Mouse (Mus musculus) cerebellum, postnatal 10 days (tissue): ENCODE data around the gene Tmem170.

ENCODE experiments used
- DNase-seq, 2 experiments: peaks; one replicate each; pipeline ENCODE4 v3.0.0; 2021; ENCODE audit warnings: mixed read lengths in 2 of 2

Gene Tmem170

DNA sequence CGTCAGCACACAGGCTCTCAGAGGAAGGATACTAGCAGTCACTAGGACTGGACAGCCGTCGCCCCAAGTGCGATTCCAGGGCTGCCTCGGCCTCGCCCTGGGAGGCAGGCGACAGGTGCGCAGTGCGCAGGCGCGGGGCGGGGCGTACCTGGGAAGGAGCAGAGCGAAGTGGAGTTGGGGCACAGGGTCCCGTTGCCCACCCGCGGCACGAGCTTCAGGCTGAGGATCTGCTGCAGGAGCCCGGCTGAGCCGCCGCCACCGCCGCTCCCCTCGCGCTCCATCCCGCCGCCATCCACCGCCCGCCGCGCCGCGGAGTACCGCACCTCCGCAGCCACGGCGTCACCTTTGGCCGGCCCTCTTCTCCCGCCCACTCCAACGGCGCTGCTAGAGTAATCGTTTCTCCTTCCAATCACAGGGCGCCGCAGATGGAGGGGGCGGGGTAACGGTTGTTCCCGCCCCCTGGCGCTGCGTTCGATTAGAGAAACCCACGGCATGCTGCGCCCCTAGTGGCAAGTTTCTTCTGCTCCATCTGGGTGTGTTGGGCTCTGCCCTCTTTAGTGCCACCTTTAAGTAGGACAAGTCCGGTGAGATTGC, at the start of gene Tmem170:
TSS of gene Tmem170 (minus strand) at position 396 of the 594 bp plus-strand sequence.
- peak; percentile 99 to 100 for DNase-seq

GRCm38 (mm10) chr8:111924976-111925375, 48.4 kb upstream of the Tmem170 start:
- no peak for DNase-seq

DNA sequence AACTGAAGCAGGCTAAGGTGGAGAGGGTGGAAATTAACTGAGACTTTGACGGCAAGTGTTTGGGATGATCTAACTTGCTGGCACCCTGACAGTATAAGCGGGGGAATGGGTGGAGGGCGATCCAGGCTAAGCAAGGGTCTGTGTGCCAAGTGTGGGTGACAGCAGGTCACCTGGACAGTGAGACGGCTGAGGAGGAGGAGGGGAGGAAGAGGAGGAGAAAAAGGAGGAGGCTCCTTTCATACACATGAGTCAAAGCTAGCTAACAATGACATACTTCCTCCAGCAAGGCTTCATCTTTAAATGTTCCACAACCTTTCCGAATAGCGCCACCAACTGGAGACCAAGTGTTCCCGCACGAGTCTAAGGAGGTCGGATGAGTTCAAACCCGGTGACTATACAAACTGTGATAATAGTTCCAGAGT, 46.8 kb upstream of the Tmem170 start:
- peak; percentile 81 to 86 for DNase-seq

GRCm38 (mm10) chr8:111920971-111921370, 44.4 kb upstream of the Tmem170 start:
- no peak for DNase-seq

- DNase-seq = no peak
These were observed 43.1 kb upstream of the Tmem170 start for GRCm38 (mm10) chr8:111919663-111920062.

DNA sequence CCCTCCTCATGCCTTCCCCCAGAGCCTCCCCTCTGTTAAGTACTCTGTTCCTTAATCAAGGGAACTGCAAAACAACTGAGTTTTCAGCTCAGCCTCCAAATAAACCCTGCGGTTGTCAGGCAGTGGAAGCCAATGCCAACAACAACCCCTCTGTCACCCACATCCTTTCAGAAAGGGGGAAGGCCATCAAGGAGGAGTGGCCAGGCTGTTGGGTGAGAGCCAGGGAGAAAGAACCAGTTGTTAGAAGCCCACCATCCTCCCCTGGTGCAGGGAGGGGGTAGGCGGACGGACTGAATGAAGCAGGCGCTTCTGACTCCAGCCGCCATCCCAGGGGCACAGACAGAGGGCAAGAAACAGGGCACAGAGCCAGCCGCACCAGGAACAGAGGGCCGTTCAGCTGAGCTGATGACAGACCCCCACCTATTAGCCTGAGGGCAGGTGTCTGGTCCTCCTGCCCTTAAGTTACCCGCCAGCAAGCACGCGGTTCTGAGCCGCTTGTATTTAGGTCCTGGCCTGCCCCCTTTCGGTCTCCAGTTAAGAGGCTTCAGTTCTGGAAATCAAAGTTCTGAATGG, 36.4 kb upstream of the Tmem170 start:
- DNase-seq = peak; percentile 79 to 80

GRCm38 (mm10) chr8:111911572-111911971, 35.0 kb upstream of the Tmem170 start:
- peak; percentile 22 to 40 for DNase-seq

DNA sequence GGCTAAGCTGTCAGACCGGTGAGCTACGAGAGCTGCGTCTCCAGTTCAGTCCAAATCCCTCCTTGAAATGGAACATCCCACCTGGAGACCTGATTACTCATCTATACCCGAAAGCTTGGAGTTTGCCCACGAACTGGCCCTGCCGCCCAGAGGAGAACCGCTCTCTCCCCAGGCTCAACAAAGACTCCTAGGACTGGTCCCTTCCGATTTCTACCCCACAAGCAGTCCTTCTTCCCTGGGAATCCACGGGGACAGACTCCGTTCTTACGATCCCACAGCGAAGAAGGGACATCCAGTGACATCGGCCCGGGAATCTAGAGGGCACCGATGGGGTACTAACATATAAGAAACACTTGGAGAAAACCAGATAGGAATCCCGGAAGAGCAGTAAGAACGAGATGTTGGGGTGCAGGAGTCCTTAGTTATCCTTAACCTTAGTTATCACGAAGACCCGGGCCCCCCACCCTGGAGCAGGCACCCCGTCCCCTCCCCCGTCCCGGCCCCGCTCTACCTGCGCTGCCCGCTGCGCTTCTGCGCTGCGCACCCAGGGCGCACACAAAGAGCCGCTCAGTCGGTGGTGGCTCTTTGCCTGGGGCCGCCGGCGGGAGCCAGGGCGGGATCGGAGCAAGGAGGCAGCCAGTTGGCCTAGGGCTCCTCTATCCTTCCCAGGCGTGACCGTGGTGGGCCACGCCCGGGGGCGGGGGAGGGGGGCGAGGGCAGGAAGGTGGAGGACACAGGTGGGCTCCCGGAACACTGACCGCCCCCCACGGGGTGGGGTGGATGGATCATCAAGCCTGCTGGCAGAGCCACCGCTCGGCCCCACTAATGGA, 33.3 kb upstream of the Tmem170 start, which contains the start of gene Chst5:
TSS of gene Chst5 (minus strand) at position 827 of the 830 bp plus-strand sequence.
- peak; percentile 66 to 69 for DNase-seq

- DNase-seq = no peak
These were observed 29.1 kb upstream of the Tmem170 start for GRCm38 (mm10) chr8:111905500-111906121.

DNA sequence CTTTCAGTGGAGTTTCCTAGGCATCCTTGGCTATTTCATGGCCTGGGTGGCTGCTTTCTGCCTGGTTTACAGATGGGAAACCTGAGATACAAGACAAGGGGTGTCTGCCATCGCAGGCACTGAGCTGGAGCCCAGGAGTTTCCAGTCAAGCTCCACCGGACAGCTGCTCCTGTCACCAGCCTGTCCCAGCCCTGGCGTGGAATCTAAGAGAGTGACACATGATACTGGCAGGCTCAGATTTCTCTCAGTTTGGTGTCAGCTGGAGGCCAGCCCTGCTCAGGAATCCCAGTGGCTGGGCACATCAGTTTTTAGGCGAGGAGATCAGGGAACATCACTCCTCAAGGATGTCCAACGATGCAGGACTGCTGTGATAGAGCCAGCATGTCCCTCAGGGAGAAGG, 25.5 kb upstream of the Tmem170 start:
- no peak for DNase-seq

GRCm38 (mm10) chr8:111898586-111898985, 22.0 kb upstream of the Tmem170 start:
- no peak for DNase-seq

GRCm38 (mm10) chr8:111894955-111895354, 18.4 kb upstream of the Tmem170 start:
- no peak for DNase-seq

- no peak for DNase-seq
These were observed 16.1 kb upstream of the Tmem170 start for GRCm38 (mm10) chr8:111892615-111893014.

DNA sequence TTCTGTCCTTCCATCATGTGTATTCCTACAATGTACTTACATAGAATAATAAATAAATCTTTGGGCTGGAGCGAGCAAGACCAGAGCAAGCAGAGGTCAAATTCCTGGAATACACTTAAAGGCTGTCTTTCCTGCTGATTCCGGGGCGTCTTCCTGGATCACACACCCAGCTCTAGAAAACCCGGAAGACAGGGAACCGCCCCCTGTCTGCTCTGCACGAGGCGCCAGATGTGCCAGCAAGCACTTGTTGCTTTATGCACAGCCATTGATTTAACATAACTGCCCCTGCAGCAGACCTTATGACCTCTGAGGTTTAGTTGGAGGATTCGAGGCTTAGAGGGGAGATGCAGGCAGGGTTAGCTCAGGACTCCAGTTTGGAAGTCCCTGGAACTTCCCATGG, 15.4 kb upstream of the Tmem170 start:
- no peak for DNase-seq

DNA sequence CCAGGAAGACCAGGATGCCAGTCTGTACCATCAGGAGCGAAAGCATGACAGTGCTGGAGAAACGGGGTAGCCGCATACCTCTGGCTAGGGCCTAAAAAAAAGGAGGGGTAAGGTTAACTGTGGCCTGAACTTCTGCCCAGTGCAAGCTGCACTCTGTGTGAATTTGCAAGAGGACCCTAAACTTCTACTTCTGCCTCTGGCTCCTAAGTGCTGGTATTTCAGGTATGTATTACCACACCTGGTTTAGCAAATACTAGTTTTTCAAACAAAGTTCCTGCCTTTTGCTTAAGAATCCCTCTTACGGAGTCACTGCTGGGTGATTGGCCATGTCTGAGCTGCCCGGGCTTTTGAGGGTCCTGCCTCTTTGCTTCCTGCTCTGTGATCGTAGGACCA, 14.4 kb upstream of the Tmem170 start:
- no peak for DNase-seq

DNA sequence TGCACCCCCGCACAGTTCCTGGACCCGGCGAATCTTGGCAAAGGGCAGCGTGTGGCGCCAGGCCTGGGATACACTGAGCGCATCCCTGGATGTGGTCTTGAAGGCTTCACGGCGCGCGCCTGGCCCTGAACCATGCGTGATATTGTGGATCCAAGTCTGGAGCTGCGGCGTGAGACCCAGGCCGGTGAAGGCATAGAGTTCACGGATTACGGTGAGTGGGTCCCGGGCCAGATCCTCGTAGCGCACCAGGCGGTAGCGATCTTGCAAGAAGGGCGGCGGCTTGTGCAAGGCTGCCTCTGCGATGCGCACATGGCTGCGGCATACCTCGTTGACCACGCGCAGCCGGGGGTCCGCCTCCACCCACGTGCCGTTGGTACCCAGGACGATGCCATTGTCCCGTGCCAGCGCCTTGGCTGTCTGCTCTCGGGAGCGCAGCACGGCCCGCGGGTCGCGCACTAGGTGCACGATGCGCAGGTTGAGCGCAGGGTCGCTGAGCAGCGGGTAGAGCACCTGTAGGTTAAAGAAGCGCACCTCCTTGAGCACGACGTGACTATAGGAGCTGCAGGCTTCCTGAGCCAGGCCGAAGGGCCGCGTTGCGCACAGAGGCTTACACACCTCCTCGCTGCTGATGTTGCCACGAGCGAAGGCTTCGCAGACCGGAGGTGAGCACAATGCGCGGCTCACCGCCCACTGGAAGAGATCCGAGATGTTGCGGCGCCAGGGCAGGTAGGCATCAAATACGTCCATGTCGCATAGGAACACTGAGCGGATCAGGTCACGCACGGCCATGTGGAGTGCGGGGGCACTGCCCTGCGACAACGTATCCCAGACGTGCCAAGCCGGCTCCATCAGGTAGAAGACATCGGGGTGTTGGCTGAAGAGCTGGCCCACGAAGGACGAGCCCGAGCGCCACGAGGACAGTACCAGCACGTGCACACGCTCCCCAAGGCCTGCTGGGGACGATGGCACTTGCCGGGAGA, 13.7 kb upstream of the Tmem170 start:
- DNase-seq = peak; percentile 65 to 71

DNA sequence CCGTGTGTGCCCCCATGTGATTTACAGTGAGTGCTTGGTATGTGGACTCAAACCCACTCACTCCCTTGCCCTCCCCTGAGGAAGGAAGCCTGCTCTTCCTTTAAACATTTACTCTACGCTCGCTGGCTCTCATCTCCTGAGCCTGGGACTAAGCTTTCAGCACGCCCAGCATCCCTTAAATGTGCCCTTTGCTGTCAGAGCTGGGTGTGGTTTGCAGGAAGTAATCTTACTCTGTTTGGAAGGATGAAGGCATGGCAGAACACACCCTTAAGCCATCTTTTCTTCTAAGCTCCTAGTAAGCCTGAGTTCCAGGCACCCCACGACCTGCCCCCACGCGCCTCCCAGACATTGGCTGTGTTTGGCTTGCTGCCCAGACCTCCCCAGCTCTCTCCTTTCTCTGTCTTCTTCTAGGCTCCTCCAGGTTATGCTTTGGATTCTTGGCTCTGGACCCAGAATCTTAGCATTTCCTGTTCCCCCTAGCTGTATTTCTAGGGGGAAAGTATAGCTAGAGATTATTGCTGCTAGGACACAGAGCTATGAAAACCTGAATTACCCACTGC, 11.6 kb upstream of the Tmem170 start:
- peak; percentile 25 to 42 for DNase-seq

- no peak for DNase-seq
These were observed 10.9 kb upstream of the Tmem170 start for GRCm38 (mm10) chr8:111887479-111887878.

GRCm38 (mm10) chr8:111883615-111884014, 7.1 kb upstream of the Tmem170 start:
- DNase-seq = no peak

DNA sequence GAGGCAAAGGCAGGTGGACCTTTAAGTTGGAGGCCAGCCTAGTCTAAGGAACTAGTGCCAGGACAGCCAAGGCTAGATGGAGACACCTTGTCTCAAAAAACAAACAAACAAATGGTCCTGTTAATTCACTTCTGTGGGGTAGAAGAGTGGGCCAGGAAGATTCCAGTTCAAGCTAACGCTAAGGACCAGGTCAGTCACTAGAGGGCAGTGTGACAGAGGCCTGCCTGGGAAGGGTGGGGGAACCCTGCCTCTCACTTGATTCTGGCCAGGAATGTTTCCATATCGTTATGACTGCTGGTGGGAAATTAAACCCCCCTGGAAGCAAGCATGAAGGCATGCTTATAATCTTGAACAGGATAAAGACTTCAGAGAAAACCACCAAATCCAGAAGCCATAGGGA, 5.0 kb upstream of the Tmem170 start:
- DNase-seq = peak; percentile 81 to 85

- DNase-seq = no peak
These were observed 1.2 kb upstream of the Tmem170 start for GRCm38 (mm10) chr8:111877711-111878110.

- DNase-seq = peak in 1 of 2 experiments; percentile 24
These were observed 792 bp downstream of the Tmem170 start for GRCm38 (mm10) chr8:111875758-111876157.
